Mouse (Mus musculus) megakaryocyte, adult 5-6 weeks (primary cell): ENCODE measurements around the gene Pyroxd1. TPM values are rescaled to one million over a fixed set of nuclear protein-coding genes. Genes with fewer than 3 reads are reported as not detected.
"Not testable (repeated sequence)": the region's sequence is repeated elsewhere in the genome, so short reads cannot be mapped to it uniquely, and the experiment has no call there.

Experiments used
- ATAC-seq: 2 replicates; pipeline ENCODE4 v1.8.0; 2016; ENCODE audit warnings: mild to moderate bottlenecking, inconsistent platforms; ENCODE audit not compliant: poor library complexity, severe bottlenecking
- total RNA-seq, 2 experiments: library from RNA; stranded (forward) in 1 of 2; stranded (reverse) in 1 of 2; fragments of 153-499, 151-499 nt in 1 of 2; fragments of 221-1000, 200-1000 nt in 1 of 2; gene quantifications; 2 replicates each; pipeline versions ENCODE4 v1.2.3 to v1.2.4; 2015 to 2017

The Pyroxd1 gene
- total RNA-seq (2015) (12.3 and 12.7 TPM in 2 replicates), total RNA-seq (2017) (13.5 and 13.8 TPM in 2 replicates)

DNA sequence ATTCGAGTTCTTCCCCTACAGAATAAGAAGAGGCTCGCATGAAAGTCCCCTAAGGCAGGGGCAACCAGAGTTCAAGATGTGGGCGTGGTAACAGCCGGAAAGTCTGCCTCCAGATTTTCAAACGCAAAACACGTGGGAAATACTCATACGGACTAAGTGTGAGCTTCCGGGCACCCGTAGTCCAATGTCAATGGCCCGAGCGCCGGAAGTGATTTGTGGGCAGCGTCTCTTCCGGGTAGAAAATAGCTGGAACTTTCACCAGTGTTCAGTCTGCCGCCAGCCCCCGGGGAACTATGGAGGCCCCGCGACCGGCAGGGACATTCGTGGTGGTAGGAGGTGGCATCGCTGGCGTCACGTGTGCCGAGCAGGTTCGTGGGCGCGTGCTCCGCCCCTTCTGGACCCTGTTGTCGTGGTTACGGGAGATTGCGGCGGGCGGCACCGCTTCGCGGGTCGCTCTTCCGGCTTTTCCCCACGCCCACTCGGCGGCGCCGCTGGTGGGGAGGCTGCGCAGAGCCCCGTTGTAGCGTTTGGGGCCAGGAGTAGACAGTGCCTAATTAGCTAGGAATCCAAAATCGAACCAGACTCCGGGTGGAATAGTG, at the start of gene Pyroxd1:
Gene Pyroxd1, plus strand, starts transcription at position 215 of the 599 bp plus-strand sequence.
- peak; percentile 92 for ATAC-seq

DNA sequence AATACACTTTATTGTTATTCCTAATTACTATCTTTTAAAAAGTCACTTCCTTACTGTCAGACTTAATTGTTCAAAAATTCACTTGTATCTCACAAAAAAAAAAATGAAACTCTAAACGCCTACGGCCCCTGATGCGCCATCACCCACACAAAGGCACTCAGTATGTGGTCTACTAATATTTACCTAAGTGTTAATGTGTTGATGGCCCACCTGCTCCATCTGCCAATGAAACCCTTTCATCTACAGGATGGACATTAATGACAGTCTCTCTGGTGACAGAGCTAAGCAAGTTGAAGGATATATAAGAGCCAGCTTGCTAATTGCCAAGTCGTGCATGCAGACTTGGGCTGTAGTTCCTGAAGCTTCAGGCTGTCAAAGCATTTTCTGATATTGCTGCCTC, 47.4 kb upstream of the Pyroxd1 start, which contains the start of gene Iapp:
Gene Iapp, plus strand, starts transcription at position 326 of the 400 bp plus-strand sequence.
- ATAC-seq = no peak

DNA sequence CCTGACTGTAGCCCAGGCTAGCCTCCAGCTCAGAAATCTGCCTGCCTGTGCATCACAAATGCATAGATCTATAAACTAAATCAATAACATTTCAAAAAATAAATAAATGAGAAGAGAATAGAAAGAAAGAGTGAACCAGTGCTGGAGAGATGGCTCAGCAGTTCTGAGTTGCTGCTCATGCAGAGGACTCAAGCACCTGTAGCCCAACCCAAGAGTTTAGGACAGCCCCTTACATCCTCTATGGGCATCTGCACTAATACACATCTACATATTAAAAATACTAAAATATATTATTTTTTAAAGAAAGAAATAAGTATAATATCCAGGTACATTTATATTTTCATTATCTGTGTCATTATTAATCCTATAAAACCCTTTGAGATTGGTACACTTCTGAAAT, 40.4 kb upstream of the Pyroxd1 start:
- ATAC-seq = no peak

DNA sequence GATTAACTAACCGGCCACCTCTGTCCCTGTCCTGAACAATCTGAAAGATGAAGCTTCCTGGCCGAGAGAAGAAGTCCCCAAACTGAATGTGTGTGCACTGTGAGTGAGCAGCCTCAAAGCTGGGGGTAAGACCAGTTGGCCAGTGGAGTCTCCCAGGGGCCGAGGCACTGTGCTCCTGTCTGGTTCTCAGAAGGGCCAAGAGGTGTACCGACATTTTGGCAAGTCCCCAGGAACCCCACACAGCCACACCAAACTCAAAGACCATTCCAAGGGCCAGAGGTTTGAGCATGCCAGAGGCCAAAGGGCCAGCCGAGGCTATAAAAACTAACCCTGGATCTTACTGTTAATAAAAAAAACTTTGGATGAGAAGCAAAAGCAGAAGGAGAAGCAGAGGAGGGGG, 31.2 kb upstream of the Pyroxd1 start:
- no peak for ATAC-seq

DNA sequence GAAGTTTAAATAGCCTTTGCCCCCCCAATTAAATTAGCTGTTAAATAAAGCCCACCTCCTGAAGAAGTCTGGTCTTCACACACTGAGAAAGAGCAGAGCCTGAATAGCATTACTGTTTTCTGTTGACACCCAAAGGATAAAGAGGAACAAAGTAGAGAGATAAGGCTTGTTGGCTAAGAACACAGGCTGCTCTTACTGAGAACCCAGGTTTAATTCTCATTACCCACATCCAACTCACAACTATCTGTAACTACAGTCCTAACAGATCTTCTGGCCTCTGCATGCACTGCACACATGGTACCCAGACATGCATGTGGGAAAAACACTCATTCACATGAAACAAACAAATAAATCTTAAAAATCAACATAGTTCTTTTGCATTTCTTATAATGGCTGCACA, 28.3 kb upstream of the Pyroxd1 start:
- no peak for ATAC-seq

DNA sequence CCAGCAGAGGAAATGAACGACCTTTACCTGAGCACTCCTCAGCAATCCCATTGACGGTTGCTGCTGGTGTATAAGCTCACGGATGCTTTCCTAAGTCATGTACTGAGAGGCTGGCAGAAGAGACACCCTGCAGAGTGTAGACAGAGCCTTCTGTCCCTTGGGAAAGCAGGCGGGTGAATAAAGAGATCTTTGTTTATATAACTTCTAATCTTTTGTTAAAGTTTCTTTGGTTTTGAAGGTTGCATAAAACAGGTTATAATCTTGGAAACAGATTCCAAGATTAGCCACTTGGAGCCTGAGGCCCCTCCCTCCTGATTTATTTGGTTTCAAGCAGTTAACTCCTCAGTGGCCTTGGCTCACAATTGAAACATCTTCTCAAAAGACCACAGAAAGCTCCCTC, 22.6 kb upstream of the Pyroxd1 start, which contains the start of gene Slco1a5:
Gene Slco1a5, minus strand, starts transcription at position 101 of the 400 bp plus-strand sequence.
- ATAC-seq = no peak

DNA sequence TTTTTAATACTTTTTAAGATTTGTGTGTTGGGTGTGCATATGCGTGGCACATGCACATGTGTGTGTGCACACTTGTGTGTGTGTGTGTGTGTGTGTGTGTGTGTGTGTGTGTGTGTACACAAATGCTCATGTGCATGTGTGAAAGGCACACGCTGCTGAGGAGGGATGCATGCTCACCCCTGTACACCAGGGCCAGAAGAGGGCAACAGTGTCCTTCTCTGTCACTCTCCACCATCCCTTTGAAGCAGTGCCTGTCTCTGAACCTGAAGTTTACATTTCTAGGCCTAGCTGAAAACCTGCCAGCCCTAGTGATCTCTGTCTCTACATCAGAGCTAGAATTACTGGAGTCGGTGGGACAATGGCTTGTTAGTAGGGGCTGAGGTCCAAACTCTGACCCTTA, 18.9 kb upstream of the Pyroxd1 start:
- no peak for ATAC-seq

DNA sequence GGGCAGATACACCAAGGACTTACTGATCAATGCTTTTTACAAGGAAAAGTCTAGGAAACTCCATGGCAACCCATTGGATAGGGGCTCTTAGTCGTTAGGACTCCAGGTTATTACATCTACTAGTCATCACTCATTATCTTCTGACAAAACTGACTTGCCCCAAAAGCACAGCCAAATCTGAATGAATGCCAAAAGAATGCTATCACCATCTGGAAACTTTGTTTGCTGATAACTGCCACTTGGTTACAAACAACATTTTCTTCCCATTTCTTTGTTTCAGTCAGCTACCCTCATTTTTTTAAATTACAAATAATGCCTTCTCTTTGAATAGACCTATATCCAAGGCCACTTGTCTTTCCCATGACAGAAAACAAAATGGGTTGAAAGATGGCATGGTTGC, 16.3 kb upstream of the Pyroxd1 start:
- no peak for ATAC-seq

DNA sequence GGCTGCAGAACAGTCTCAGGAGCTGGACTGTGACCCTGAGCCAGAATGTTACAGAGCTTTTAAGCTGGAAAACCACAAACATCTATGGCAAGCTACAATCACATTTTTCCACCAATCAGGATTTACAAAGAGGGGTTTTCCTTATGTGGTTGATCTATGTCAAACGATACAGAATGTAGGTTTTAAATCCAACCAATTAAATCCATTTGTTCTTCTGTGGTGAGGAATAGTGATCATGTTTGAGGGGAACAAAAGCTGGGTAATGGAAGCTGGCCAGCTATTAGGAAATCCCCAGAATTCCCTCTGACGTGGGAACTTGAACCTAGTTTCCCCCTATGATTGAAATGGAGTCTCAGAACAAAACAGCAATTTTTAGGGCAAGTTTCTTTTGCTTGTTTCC, 6.5 kb upstream of the Pyroxd1 start:
- ATAC-seq = no peak

DNA sequence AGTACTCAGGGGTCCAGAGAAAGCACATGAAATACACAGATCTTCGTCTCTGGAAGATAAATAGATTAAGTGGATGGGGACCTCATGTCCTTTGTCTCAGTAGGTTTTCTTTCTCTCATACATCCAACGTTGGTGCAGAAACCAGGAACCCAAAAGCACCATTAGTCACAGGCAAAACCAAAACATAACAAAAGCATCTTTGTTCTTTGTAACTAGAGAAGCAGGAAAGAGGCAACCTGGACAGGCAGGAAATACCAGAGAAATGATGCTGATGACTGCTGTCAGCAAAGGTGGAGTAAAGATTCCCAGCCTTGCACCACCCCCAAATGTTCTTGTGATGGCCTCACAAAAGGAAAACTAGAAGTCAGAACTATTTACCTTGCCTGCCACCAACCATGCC, 5.9 kb upstream of the Pyroxd1 start:
- ATAC-seq = no peak

DNA sequence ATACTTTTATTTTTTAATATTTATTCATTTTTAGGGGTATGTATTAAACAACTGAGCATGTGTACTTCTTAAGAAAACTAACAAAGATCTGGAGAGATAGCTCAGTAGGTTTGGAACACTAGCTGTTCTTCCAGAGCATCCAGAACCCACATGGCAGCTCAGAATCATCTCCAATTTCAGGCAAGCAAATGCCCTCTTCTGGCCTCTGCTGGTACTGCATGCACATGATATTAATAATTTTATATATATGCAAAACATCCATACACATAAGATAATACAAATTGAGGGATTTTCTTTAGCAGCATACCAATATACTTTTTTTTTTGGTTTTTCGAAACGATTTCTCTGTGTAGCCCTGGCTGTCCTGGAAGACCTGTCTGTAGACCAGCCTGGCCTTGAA, 1.9 kb upstream of the Pyroxd1 start:
- ATAC-seq = peak; percentile 31; the same call in 1 of the 2 replicates

DNA sequence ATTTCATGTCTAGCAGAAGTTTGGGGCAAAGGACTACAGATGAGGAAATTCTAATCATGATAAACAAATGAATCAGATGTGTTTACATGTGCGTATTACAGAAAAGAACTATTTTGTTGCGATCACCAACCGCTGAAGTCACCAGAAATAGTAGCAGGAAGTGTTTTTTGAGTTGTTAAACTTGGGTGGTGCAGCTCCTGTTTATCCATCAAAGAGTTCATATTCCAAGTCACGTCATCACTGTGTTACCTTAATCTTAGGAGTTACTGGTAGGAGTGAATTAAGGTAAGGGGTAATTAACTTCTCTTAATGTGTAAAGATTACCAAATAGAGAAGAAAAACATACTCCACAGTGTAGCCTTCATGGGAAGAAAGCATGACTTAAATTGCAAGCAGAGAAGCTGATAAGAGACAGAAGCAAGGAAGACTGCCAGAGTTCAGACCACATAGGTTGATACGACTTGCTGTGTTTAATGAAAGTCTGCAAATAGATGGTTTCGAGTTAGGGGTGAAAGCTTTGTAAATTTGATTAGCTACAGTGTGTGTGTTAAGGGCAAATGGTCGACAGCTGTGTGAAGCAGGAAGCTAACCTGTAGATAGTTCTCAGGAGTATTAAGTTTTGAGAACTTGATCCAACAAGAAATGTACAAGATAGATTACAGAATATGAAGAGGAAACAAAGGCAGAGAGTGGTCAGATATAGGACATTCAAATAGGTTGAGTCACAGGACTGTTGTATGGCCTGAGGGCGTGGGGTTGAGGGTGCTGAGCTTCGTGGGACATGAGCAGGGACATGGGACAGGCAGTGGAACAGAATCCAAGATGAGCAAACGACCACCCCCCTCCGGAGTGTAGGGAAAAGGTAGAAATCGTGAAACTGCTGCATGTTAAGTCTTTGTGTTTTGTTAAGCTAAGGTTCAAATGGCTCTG, 992 bp downstream of the Pyroxd1 start:
- no peak for ATAC-seq

DNA sequence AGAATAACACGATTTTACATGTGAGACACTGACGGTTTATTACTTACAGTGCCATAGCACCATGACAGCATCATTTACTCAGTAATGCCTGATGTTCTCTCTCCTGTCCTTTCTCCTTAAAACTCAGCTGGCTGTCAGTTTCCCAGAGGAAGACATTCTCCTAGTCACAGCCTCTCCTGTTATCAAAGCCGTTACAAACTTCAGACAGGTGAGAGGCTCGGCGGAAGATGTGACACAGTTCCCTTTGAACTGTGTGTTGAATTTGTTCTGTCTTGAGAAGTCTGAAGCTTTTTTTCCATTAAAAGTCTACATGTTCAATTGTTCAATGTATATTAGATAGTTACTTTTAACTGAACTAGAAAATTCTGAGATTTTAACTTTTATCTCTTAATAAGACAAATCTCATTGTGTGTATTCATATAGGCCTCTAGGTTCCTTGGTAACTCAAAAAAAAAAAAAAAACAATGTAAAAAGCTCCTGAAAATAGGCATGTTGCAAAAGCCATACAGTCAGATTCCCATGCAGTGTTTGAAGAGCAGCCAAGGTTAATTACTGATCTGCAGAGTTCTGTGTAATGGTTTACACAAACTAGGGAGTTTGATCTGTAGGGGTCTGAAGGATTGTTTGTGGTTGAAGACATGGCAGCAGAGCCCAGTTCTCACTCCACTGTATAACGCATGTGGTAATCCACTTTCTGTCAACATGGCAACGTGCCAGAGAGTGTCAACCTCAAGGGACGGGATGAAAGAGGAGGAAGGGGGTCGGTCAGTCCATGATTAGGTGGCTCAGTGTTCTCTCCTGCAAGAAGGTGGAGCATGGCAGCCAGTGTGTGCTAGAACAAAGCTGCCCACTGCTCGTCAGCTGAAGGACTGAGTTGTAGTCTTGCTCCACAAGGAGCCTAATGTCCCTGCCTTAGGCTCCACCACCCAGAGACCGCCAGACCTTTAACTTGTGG, 2.3 kb downstream of the Pyroxd1 start:
- no peak for ATAC-seq

DNA sequence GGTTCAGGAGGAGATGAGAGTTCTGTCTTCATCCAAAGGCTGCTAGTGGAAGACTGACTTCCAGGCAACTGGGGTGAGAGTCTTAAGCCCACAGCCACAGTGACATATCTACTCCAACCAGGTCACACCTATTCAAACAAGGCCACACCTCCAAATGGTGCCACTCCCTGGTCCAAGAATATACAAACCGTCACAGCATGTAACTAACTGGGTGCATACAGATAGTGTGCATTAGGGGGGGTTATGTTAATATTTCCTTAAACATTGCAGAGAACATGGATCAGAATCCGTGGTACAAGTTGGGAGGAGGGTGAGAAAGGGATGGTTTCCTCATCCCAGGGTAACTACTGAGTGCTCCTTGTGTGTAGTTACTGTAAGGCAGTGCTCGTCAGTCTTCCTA, 6.6 kb downstream of the Pyroxd1 start:
- ATAC-seq = not testable (repeated sequence)

DNA sequence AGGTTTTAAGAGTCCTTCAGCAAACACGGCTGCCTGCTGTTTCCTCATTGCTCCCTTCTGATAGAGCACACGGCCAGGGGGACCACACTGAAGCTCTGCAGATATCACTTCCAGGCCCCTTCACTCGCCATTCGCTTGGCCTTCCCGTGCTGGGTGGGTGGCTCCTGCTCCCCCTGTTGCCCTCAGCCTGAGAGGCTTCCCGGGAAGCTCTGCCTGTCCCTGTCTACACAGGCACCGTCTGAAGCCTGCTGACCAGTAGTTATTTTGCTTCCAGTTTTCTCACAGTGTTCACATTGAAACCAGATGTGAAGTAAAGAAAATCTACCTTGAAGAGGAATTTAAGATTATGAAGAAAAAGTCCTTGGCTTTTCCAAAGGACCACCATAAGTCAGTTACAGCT, 11.7 kb downstream of the Pyroxd1 start:
- no peak for ATAC-seq

DNA sequence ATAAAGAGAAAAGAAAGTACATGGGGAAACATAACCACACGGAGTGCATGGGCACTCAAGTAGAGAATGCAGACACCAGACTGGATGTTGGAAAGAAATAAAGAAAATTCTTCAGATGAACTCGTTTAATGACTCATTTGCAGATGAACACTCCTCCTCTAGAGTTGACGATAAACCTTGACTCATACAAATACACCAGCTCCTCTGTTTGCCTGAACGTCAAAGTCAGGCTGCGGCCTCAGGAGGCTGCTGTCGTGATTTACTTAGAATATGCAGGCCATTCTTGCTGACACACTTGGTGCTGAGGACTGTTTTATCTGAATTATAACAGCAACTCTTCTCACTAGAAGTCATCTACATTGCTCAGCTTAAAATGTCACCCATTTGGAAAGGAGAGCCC, 16.6 kb downstream of the Pyroxd1 start:
- ATAC-seq = no peak

DNA sequence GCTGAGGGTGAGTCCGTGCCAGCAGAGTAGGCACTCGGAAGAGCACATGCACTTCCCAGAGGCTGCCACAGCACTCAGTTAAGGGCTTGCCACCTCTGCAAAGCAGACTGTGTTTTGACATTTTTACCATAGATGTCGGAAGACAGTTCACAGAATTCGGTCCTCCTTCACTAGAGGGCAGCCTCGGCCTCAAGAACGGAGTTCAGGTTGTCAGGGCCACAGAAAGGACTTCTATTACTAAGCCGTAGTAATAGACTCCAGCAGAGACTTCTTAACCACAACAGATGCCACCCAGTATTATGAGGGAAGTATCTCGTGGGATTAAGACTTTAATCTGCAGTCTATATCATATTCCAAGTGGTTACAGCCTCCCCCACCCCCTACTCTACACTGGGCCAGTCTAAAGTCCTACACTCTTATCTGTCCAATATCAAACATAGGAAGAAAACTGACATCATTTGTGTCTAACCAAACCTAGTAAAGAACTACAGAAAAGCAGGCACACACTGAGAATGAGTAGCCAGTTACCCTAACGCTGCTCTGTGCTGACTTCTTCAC, 17.6 kb downstream of the Pyroxd1 start:
- ATAC-seq = peak; percentile 13; the same call in 1 of the 2 replicates

DNA sequence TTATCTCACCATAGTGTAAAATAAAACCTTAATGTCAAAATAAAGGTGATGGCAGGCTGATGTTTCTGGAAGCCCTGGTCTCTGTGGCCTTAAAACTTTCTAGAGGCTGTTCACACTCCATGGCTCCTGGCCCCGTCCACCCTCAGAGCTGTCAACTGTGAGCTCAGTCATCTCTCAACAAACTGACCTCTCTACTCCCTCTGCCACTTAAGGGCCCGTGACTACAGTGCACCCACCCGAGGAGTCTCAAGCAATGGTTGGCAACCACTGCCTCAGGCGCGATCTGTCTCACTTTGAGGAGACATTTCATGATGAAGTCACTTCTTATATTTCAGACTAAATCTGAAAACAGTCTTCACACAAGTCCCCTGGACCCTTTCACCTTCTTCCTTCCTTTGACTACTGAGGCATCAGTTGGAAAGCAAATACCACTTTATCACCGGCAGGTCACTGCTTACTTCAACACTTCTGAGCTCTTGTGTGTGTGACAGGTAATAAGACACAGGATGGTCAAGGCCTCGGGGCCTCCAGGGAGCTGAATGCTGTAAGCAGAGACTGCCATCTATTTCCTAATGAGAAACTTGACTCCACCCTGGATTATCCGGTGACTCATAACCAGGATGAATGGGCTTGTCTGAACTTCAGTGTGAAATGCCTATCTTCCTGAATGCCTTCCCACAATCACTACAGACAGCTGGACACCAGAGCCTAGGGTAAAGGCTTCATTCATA, 20.5 kb downstream of the Pyroxd1 start:
- no peak for ATAC-seq

DNA sequence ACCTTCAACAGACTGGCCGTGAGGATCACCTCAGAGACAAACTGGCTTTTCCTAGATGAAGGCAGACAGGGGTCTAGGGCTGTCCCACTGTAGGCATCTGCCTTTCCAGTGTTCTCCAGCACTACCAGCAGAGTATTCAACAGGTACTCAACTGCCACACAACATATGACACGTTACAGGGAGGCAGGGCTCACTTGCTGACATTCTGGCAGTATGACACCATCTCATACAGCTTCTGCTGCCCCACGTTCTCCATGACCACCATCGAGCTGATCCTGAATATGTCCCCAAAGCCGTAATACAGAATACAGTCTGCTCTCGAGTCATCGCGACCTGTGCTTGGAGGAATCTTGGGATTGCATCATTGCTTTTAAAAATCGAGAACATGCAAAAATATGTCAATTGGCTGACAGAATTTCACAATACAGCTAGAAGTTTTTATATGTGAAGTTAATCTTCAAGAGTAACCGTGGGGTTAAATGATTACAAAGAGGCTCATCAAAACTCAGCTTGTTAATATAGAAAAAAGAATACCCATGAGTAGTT, 21.1 kb downstream of the Pyroxd1 start:
- ATAC-seq = no peak

DNA sequence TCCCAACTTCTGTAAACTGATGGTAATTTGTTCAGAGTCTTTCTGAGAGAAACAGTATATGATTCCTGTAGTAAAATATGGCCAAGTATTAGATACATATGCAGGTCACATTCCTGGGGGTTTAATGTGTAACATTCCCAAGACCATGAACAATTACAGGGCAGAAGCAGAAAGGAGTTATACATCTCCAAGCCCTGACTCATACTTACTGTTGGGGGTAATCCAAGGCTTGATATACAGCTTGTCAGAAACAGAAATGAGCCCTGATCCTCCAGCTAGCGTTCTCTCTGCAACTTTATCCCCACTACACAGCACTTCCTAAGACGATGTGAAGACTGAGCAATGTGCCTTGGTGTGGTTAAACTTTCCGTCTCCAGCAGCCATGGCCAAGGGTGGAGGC, 22.1 kb downstream of the Pyroxd1 start:
- no peak for ATAC-seq
